Mouse (Mus musculus): ENCODE results near the gene Wdr82.

GRCm38 (mm10) chr9:106232956-106233355, 62.2 kb downstream of the Wdr82 start:
- TF ChIP-seq CHD2 (IDR thresholded peaks at IDR 0.05; ENCODE audit: low read depth, low read length): no peak
- TF ChIP-seq ZNF384 (IDR thresholded peaks at IDR 0.05; ENCODE audit: low read depth, low read length): no peak
- TF ChIP-seq MAFK (IDR thresholded peaks at IDR 0.05; ENCODE audit: insufficient read depth, low read depth, low read length): no peak
- TF ChIP-seq ZC3H11A (IDR thresholded peaks at IDR 0.05; ENCODE audit: borderline replicate concordance, low read depth, low read length): no peak

All from ES-E14 (cell line).